Mouse (Mus musculus) stomach, postnatal 0 days (tissue): ENCODE data around the gene Rtca.

ENCODE experiments used
- CTCF ChIP-seq: IDR thresholded peaks from 2 replicates; pipeline ENCODE4 v1.5.1; 2016; ENCODE audit warnings: antibody characterized with exemption, low read depth, mild to moderate bottlenecking, moderate library complexity
- EP300 ChIP-seq: optimal IDR thresholded peaks from 2 replicates; pipeline ENCODE3; 2016; ENCODE audit warnings: antibody characterized with exemption

- no peak for TF ChIP-seq EP300
- no peak for TF ChIP-seq CTCF
Observed at GRCm38 (mm10) chr3:116536428-116537199, 28.6 kb upstream of the Rtca start.
